Mouse (Mus musculus) central nervous system, embryonic 14 days (tissue): ENCODE measurements around the gene Sfr1. TPM values are rescaled to one million over a fixed set of nuclear protein-coding genes. Genes with fewer than 3 reads are reported as not detected.

ENCODE experiments used
- polyA plus RNA-seq: library from polyadenylated mRNA; depleted of rRNA; stranded (reverse); fragments of >200 nt; gene quantifications from 2 replicates; pipeline ENCODE4 v1.2.3, GENCODE M21; 2012; rRNA removed

Sfr1 gene
- polyA plus RNA-seq: 121 and 122 TPM in 2 replicates

DNA sequence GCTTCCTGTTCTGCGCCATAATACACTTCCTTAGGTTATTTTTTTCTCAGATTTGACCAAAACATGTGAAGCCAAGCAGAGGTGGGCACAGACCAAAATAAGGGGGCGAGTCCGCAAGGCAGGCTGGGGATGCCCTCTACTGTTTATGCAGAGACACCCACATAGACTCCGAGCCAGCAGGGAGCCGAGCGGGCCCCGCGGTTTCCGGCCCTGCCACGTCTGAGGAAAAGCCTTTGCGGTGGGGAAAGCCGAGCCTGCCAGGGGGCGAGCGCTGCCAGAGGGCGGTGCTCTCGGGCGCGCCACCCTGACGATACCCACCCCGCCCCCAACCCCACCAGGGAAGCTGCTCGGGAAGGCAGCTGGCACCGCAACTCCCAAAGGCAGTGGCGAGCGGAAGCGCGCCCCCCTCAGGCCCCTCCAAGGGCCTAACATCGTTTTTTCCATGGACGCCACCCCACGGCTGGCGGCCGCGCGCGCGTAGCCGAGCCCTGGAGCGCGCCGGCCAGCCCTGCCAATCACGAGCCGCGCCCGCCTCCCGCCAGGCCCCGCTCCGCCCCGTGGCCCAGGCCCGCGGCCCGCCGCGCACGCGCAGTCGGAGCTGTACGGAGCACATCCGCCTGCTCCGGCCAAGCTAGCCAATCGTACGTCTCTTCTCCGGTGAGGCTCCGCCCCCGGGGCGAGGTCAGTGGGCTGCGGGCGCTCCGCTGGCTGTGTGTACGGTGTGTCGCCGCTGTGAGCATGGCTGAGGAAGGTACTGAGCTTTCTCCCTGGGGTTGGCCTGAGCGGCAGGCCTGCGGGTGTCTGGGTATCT, at the start of gene Sfr1:
Sfr1 (plus strand) TSS at position 612 of the 811 bp plus-strand sequence.

DNA sequence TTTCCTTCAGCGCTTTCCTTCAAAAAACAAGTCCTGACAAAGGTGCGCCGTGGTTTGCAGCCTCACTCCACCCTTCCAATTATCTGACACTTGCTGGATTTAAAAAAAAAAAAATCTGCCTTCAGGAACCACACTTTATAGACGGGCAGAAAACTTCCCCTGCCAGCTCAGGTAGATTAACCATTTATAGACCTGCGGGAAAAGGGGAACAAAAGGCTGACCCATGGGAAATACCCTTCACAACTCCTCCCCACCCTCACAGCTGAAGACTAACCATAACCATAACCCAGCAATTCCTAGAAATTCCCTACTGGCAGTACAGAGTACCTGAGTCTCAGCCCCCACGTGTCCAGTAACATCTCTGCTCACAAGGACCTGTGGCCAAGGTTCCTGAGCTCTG, 39.5 kb upstream of the Sfr1 start, which contains the start of gene Col17a1:
Col17a1 (minus strand) TSS at position 101 of the 400 bp plus-strand sequence.

Other genes with a start within 250 kb of the Sfr1 start
- gene Stn1, start 194.2 kb upstream of the Sfr1 start, polyA plus RNA-seq: 25.9 and 30.4 TPM in 2 replicates
- 26.5 and 27.4 TPM in 2 replicates for gene Slk, start 152.0 kb upstream of the Sfr1 start, polyA plus RNA-seq
- gene Col17a1, start 39.6 kb upstream of the Sfr1 start, polyA plus RNA-seq: 0.47 and 4.0 TPM in 2 replicates
- 55.9 and 62.1 TPM in 2 replicates for gene Gsto1, start 123.3 kb downstream of the Sfr1 start, polyA plus RNA-seq
- 0.71 and 0.97 TPM in 2 replicates for gene Gsto2, start 133.9 kb downstream of the Sfr1 start, polyA plus RNA-seq
- gene Cfap43, start 187.6 kb downstream of the Sfr1 start, polyA plus RNA-seq: 2.4 and 2.7 TPM in 2 replicates
- gene Itprip, start 187.6 kb downstream of the Sfr1 start, polyA plus RNA-seq: 6.3 and 6.7 TPM in 2 replicates
- 0.41 and 0.42 TPM in 2 replicates for gene Cfap58, start 206.0 kb downstream of the Sfr1 start, polyA plus RNA-seq